Mouse (Mus musculus) left cerebral cortex, postnatal 14 days (tissue): ENCODE data around the gene Dennd2c. TPM values are rescaled to one million over a fixed set of nuclear protein-coding genes. Genes with fewer than 3 reads are reported as not detected.
"Not testable (repeated sequence)": the region's sequence is repeated elsewhere in the genome, so short reads cannot be mapped to it uniquely, and the experiment has no call there.

Experiments used
- DNase-seq, 2 experiments: peaks; one replicate each; pipeline ENCODE4 v3.0.0; 2021 to 2022; ENCODE audit warnings: low spot score in 2 of 2, mixed read lengths in 1 of 2
- intact Hi-C: fragments of 180-260 bp; cut with DNase I; formaldehyde crosslinking; loops from one replicate; pipeline ENCODE4 v1.15.1; 2025
- total RNA-seq, 2 experiments: library from RNA; stranded (reverse); gene quantifications; 2 replicates each; pipeline ENCODE4 v1.2.3; 2021

Dennd2c gene
- total RNA-seq, 2 experiments from 2014 or later, result 0.81 to 0.89 TPM

DNA sequence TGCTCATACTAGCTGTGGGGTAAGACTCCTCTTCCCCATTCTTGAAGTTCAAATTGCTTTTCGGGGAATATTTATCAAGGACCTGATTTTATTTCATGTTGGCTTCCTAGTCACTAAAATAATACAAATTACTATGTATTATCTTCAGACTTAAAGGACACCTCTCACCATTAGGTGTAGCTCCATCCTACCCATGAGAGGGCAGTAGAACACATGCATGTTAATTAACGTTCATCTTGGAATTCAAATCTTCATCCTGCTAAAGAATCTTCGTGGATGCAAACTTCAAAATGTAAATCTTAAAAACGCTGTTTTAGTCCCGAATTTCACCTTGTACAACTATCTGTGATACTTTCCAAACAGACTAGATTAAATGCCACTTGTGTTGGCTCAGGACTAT lies 1.2 kb upstream of the Dennd2c start:
- intact Hi-C loops, result no loop called here
- no peak for DNase-seq

- DNase-seq, result no peak
- intact Hi-C loops, result no loop called here
These were observed 495 bp upstream of the Dennd2c start for GRCm38 (mm10) chr3:103101909-103102308.

DNA sequence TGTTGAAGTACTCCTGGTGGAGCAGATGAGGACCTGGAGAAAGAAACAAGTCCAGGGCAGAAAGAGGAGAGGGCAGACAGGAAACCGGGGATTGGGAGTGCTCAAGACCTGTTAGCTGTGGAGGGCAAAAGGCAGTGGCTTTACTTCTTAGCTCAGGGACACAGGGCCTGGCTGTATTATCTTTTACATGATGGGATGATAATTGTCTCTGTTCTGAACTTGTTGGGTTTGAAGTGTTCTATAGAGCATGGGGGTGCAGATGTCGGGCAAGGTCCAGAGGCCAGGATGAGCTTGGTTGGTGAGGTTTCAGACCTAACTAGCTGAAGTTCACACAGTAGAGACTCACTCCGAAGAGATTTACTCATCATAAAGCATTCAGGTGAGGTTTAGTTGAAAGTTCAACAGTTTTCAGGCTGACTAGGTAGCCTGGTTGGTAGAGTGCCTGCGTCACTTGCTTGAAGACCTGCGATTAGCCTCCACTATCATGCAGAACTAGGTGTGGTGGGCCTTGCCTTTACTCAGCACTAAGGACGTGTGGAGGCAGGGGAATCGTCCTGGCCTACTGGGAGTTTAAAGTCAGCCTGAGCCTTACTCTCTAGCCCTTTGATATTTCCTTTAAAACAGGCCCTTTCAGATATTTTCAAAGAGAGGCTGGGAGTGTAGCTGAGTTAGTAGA lies 5.3 kb downstream of the Dennd2c start:
- intact Hi-C loops, result no loop called here
- no peak for DNase-seq

GRCm38 (mm10) chr3:103112216-103112615 lies 9.8 kb downstream of the Dennd2c start:
- intact Hi-C loops, result no loop called here

GRCm38 (mm10) chr3:103123636-103124035 lies 21.2 kb downstream of the Dennd2c start:
- intact Hi-C loops, result no loop called here
- DNase-seq, result no peak

More at GRCm38 (mm10) chr3:103112216-103112615, 9.8 kb downstream of the Dennd2c start:
- no peak for DNase-seq

- DNase-seq, result no peak
- intact Hi-C loops, result no loop called here
These were observed 23.7 kb downstream of the Dennd2c start for GRCm38 (mm10) chr3:103126138-103126537.

GRCm38 (mm10) chr3:103127177-103127576 lies 24.8 kb downstream of the Dennd2c start:
- DNase-seq, result no peak
- intact Hi-C loops, result no loop called here

DNA sequence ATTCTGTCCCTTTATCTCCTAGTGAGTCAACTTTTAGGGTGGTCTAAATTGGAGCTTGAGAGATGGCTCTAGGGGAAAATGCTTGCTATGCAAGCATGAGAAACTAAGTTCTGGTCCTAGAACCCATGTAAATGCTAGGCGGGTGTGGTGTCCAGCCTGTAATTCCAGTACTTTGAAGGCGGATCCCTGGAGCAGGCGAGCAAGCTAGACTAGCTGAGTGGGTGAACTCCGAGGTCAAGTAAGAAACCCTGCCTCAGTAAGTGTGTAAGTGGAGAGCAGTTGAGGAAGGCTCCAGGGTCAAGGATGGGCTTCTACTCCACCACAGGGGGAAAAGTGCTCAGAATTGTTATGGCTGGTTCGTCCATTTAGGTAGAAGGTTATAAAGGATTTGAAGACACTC lies 25.3 kb downstream of the Dennd2c start:
- no peak for DNase-seq
- intact Hi-C loops, result no loop called here

GRCm38 (mm10) chr3:103128251-103128650 lies 25.8 kb downstream of the Dennd2c start:
- intact Hi-C loops, result no loop called here
- DNase-seq, result no peak

- intact Hi-C loops, result no loop called here
- DNase-seq, result no peak
These were observed 27.2 kb downstream of the Dennd2c start for GRCm38 (mm10) chr3:103129367-103130159.

DNA sequence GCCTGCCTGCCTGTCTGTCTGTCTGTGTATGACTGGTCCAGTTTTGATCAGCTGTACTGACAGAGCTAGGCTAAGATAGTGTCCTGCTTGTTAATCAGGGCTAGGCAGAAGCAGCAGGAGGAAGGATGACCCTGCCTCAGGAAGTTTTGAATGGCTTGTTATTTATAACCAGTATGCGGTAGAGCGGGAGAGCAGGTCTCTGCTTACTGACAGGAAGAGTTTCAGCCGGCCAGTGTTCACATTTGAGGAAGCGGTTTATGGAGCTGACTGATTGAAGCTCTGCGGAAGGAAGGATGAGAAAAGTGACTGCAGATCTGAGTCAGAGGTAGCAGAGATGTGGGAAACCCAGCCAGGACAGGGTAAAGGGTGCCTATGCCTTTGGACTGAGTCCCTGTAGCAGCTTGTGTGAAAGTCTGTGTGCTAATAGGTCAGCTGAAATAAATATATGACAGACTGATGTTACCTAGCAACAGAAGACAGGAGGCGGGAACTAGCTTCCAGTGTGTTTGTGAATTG lies 27.9 kb downstream of the Dennd2c start:
- intact Hi-C loops, result no loop called here
- peak; percentile 5 to 13 for DNase-seq

- intact Hi-C loops, result no loop called here
- DNase-seq, result no peak
These were observed 30.7 kb downstream of the Dennd2c start for GRCm38 (mm10) chr3:103133098-103133497.

DNA sequence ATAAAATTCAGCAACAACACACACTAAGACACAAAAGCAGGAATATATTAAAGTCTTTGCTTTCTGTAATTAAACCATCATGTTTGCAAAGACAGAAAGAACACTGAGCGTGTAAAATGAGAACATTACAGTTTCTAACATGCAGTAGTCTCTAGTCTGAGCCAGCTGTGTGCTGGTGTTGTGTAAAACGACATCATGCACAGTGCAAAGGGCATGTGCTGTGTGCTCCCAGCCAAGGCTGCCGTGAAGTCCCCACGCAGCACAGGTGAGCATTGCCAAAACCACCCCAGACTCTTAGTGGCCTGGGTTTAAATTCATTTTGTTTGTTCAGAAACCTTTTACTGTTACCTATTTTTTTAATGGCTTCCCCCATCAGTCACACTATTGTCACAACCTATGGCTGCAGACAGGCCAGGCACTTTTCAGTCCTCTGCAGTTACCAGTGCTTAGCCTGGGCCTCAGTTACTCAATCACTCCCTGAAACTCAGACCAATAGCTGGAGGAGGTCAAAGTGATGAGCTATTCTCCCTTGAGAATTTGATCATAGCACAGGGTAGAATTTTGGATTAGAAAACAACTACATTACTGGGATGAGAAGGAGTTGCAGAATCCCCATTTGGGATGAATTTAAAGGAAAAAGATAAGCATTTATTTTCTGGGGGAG lies 34.1 kb downstream of the Dennd2c start:
- intact Hi-C loops, result no loop called here
- no peak for DNase-seq

DNA sequence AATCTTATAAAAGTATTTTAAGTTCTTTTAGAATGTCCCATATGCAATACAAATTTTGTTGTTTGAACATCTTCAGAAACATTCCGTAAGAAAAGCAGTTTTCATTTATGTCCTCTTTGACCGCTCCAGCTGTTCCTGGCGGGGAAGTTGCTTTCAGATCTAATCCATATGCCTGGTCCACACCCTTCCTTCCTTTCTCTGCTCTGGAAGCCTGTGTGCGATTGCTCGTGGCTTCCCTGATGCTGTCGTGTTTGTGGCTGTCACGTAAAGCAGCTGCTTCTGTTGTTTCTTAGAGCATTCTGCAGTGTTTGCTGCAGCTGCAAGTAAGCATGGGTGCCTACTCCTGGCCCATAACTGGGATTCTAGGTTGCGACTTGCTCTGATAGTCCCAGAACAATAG lies 36.6 kb downstream of the Dennd2c start:
- intact Hi-C loops, result no loop called here
- DNase-seq, result no peak

DNA sequence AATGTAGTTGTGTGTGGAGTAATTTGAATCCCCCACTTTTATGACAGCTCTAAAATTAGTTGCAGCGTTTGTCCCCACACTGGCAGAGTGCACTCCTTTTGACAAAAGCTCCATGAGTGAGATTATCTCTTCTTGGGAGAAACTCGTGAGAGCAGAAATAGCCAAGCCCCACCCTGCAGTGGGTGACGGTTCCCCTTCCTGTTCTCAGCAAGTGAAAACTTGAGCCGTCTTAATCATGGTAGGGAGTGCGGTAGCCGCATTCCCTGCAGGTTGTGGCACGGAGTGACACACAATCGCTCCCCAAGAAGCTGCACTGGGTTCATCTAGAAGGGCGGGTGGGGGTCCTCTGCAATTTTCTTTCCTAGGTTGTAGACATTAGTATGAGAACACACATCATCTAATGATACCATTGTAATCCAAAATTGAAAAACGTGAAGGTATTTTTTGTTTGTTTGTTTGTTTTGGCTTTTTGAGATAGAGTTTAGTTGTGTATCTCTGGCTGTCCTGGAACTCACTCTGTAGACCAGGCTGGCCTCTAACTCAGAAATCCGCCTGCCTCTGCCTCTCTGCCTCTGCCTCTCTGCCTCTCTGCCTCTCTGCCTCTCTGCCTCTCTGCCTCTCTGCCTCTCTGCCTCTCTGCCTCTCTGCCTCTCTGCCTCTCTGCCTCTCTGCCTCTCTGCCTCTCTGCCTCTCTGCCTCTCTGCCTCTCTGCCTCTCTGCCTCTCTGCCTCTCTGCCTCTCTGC lies 37.9 kb downstream of the Dennd2c start:
- DNase-seq, result peak; percentile 26 to 29

GRCm38 (mm10) chr3:103141287-103141686 lies 38.9 kb downstream of the Dennd2c start:
- no peak for DNase-seq
- intact Hi-C loops, result no loop called here

More for the DNA sequence above, 37.9 kb downstream of the Dennd2c start:
- intact Hi-C loops, result not testable (repeated sequence)

- no peak for DNase-seq
- intact Hi-C loops, result no loop called here
These were observed 40.0 kb downstream of the Dennd2c start for GRCm38 (mm10) chr3:103142366-103142765.

DNA sequence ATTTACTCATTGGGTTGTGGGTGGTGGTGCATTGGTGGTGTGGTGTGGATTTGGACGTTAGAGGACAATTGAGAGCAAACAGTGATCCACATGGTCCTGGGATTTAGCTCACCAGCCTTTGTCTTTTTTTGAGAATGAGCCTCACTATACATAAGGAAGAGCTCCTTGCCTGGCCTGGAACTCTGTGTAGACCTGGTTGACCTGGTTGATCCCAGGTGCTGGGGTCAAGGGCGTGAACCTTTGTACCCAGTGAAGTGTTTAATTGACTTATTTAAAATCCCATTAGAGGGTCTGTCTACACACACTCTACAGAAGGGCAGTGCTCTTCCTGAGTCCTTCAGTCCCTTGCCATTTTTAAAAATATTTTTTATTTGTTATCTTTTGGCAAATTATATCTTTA lies 42.9 kb downstream of the Dennd2c start:
- intact Hi-C loops, result no loop called here
- DNase-seq, result no peak

DNA sequence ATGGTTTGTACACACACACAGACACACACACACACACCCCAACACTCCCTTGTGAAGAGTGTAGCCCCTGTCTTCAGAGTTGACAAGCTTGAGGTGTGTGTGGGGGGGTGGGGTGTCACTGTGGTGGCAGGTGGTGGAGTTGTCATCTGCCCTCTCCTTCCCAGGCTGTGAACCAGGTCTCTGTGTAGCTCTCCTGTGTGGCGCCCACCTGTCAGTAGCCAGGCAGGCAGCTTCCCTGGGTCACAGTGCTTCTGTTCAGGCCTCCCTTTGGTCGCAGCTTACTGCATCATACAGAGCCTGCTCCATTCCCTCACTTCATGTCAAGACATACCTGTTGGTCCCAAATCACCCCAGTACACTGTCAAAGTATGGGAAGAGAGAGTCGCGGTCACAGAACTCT lies 43.4 kb downstream of the Dennd2c start:
- intact Hi-C loops, result no loop called here
- no peak for DNase-seq
